Mouse (Mus musculus) adrenal gland, adult 8-10 months (tissue): ENCODE measurements around the gene Zfp560. TPM values are rescaled to one million over a fixed set of nuclear protein-coding genes. Genes with fewer than 3 reads are reported as not detected.
"Not testable (repeated sequence)": the region's sequence is repeated elsewhere in the genome, so short reads cannot be mapped to it uniquely, and the experiment has no call there.

Source experiments
- DNase-seq: peaks from one replicate; pipeline ENCODE4 v3.0.0; 2022
- total RNA-seq, 4 experiments: library from RNA; stranded (reverse); gene quantifications; 2 replicates each; pipeline ENCODE4 v1.2.4; 2022

The Zfp560 gene
- 10 to 100 TPM in 2 of 4 experiments, 1 to 10 TPM in 2; 7.7 to 11.3 (median 9.4) TPM for total RNA-seq

- peak; percentile 74 for DNase-seq
These were observed at the start of gene Zfp560 for GRCm38 (mm10) chr9:20384532-20385342. TSS of gene Zfp560 (minus strand) at chr9:20385177.

- no peak for DNase-seq
These were observed 45.0 kb upstream of the Zfp560 start for GRCm38 (mm10) chr9:20430004-20430403.

- no peak for DNase-seq
These were observed 26.5 kb upstream of the Zfp560 start for GRCm38 (mm10) chr9:20411460-20411859.

- DNase-seq: no peak
These were observed 24.3 kb upstream of the Zfp560 start for GRCm38 (mm10) chr9:20409319-20409718.

GRCm38 (mm10) chr9:20385343-20385703, 346 bp upstream of the Zfp560 start:
- no peak for DNase-seq

GRCm38 (mm10) chr9:20383659-20384058, 1.3 kb downstream of the Zfp560 start:
- DNase-seq: no peak

- DNase-seq: no peak
These were observed 10.3 kb downstream of the Zfp560 start for GRCm38 (mm10) chr9:20374712-20375111.

- no peak for DNase-seq
These were observed 17.7 kb downstream of the Zfp560 start for GRCm38 (mm10) chr9:20367311-20367710.

- no peak for DNase-seq
These were observed 36.5 kb downstream of the Zfp560 start for GRCm38 (mm10) chr9:20348501-20348900.

GRCm38 (mm10) chr9:20335994-20336393, 49.0 kb downstream of the Zfp560 start, which contains the start of gene Olfr18:
TSS of gene Olfr18 (minus strand) at chr9:20336094.
- DNase-seq: no peak

- DNase-seq: no peak
These were observed 86.7 kb downstream of the Zfp560 start, which contains the start of gene Olfr873 for GRCm38 (mm10) chr9:20298232-20298631. TSS of gene Olfr873 (plus strand) at chr9:20298532.

GRCm38 (mm10) chr9:20295562-20295961, 89.4 kb downstream of the Zfp560 start:
- DNase-seq: not testable (repeated sequence)

Other genes starting within 250 kb of the Zfp560 start
- not detected for gene Olfr870, start 211.1 kb downstream of the Zfp560 start, total RNA-seq
- not detected for gene Olfr871, start 173.0 kb downstream of the Zfp560 start, total RNA-seq
- gene Olfr872, start 148.1 kb downstream of the Zfp560 start, total RNA-seq: not detected
- not detected for gene Olfr39, start 102.8 kb downstream of the Zfp560 start, total RNA-seq
- not detected for gene Olfr873, start 86.6 kb downstream of the Zfp560 start, total RNA-seq
- gene Olfr18, start 49.1 kb downstream of the Zfp560 start, total RNA-seq: not detected
- gene Zfp26, start 75.0 kb upstream of the Zfp560 start, total RNA-seq: 10 to 100 TPM; 17.2 to 31.3 (median 25.7) TPM
- 10 to 100 TPM; 29.4 to 33.4 (median 32.1) TPM for gene Zfp426, start 107.6 kb upstream of the Zfp560 start, total RNA-seq
- gene Zfp266, start 136.2 kb upstream of the Zfp560 start, total RNA-seq: 10 to 100 TPM; 35.1 to 60.2 (median 47.2) TPM
- 10 to 100 TPM in 2 of 4 experiments, 1 to 10 TPM in 2; 5.6 to 11.6 (median 9.6) TPM for gene Zfp846, start 196.1 kb upstream of the Zfp560 start, total RNA-seq